Mouse (Mus musculus): ENCODE data around the gene Dqx1. TPM values are rescaled to one million over a fixed set of nuclear protein-coding genes. Genes with fewer than 3 reads are reported as not detected.
A peak's percentile ranks its signal among the peaks of the same experiment; 100 is the strongest.

Gene Dqx1
- polyA plus RNA-seq, 1 experiment from 2014 or later, result 24.0 TPM

DNA sequence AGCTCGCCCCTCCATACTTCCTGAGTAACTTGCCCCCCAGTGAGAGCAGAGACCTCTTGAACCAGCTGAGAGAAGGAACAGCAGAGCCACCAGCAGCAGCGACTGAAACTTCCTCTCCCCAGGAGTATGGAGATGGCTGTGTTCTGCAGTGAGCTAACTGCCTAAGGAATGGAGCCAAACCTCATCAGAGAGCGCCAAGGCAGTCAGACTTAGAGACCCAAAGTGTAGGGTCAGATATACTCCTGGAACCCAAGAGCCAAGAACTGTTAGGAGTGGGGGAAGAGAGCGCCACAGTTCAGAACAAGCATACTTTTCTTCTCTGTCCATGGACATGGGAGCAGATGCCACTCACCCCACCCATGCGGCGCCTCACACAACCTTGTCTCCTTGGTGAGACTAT, 8.8 kb downstream of the Dqx1 start:
- 38% methylated on average over 6 of the region's 6 CpGs for WGBS
- Histone ChIP-seq H3K9ac (ENCODE audit: low read depth, low read length) (no peak overlapping the region), H3K4me2 (ENCODE audit: low read depth, low read length) (no peak overlapping the region), H3K36me3 (ENCODE audit: control insufficient read depth, insufficient read depth, low read length) (no peaks in the 10 kb centered on the region), H3K27me3 (replicated peaks; ENCODE audit: control insufficient read depth, insufficient read depth, low read length) (peaks cover 86% of the 10 kb centered on the region), H3K9me3 (ENCODE audit: control insufficient read depth, low read length) (no peaks in the 10 kb centered on the region), H3K4me1 (ENCODE audit: control insufficient read depth, insufficient read depth, low read length) (peaks cover 12% of the 10 kb centered on the region), H3K27ac (ENCODE audit: low read length) (no peak overlapping the region), H3K4me3 (ENCODE audit: low read length) (no peak overlapping the region)
- ATAC-seq, result no peak

DNA sequence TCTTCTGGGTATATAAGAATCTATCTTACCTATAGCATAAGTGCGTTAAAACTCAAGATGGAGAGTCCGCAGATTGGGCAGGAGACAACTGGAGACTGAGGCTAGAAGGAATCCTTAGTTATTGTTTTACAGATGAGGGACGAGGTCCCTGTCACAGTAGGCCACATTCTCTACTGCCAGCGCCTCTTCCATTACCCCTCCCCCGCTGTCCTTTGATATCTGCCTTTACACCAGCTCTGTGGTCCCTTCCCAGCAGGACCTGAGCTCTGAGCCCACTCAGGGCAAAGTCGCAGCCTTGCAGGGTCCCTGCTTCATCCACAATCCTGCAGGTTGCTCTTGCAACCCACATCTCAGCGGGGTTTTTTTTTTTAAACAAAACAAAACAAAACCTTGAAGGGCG, 10.6 kb downstream of the Dqx1 start:
- Histone ChIP-seq H3K27me3 (replicated peaks; ENCODE audit: control insufficient read depth, insufficient read depth, low read length) (peaks cover 90% of the 10 kb centered on the region), H3K4me1 (ENCODE audit: control insufficient read depth, insufficient read depth, low read length) (peaks cover 14% of the 10 kb centered on the region), H3K9me3 (ENCODE audit: control insufficient read depth, low read length) (no peaks in the 10 kb centered on the region), H3K4me3 (ENCODE audit: low read length) (peak overlapping the region; percentile 41), H3K4me2 (ENCODE audit: low read depth, low read length) (peak overlapping the region; percentile 47; the same call in 1 of the 2 replicates), H3K36me3 (ENCODE audit: control insufficient read depth, insufficient read depth, low read length) (no peaks in the 10 kb centered on the region), H3K9ac (ENCODE audit: low read depth, low read length) (0 out of 2 replicates have a peak overlapping the region, but pooled peaks have one; percentile 32), H3K27ac (ENCODE audit: low read length) (no peak overlapping the region)
- ATAC-seq, result no peak
- WGBS, result 10% methylated on average over 8 of the region's 8 CpGs

DNA sequence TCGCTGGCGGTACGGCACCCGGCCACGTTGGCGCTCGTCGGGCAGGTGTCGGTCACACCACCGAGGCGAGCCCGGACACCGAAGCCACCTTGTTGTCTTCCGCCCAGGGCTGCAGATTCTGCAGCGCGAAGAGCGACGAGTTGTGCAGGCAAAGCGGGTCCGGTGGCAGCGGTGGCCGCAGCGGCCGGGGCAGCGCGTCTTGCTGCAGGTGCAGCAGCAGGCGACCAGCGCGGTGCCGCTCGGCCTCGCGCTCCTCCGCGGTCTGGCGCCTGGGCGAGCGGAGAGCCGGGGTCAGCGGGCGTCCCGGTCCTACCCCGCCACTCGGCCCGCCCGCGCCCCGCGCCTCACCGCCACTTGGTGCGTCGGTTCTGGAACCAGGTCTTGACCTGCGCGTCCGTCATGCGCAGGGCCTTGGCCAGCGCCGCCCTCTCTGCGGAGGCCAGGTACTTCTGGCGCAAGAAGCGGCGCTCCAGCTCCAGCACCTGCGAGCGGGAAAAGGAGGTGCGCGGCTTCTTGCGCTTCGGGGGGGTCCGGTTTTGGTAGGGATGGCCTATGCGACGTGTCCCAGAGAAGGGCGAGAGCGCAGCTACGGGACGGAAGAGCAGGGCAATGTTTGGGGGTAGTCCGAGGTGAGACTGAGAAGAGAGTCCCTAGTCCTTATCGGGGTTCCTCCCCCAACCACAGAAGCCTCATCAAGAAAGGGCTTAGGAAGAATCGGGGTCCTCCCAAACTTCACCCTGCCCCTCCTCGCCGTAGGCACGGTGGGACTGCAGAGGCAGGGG, 11.3 kb downstream of the Dqx1 start:
- ATAC-seq, result no peak; the same call in 1 of the 2 replicates
- H3K27me3 ChIP-seq (replicated peaks; ENCODE audit: control insufficient read depth, insufficient read depth, low read length), result peaks cover 91% of the 10 kb centered on the region

DNA sequence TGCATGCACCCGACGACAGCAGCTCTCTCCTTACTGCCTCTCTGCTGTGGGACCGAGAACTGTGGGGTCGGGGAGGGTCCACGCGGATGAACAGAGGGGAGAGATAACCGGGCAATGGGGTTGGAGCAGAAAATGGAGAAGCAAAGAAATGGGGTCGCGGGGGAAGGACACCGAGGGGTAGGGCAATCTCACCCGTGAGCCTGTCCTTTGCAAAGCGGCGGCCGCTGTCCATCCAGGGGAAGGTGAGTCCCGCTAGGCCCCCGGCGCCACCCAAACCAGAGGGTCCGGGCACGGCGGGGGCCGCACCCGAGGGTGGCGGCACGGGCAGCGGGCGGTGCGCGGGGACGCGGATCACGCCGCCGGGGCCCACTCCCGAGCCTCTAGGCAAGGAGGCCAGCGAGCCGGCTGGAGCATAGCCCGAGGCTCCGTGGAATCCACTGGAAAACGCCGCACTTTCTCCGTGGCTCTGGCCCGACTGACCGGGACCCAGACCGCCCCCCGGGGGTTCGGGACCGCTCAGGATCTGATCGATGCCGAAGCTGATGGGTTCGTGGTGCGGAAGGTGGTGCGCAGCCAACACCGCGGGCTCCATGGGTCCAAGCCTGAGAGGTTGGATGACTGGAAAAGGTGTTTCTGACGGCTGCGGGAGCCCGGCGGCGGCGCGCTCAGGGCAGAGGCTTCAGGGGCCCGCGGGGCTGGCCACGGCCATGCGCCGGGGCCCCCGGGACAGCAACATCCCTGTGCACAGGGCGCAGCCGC, 12.0 kb downstream of the Dqx1 start:
- Histone ChIP-seq H3K27ac (ENCODE audit: low read length) (no peak overlapping the region), H3K4me2 (ENCODE audit: low read depth, low read length) (peak overlapping the region; percentile 47), H3K27me3 (replicated peaks; ENCODE audit: control insufficient read depth, insufficient read depth, low read length) (peaks cover 89% of the 10 kb centered on the region), H3K4me1 (ENCODE audit: control insufficient read depth, insufficient read depth, low read length) (peaks cover 14% of the 10 kb centered on the region), H3K9me3 (ENCODE audit: control insufficient read depth, low read length) (no peaks in the 10 kb centered on the region), H3K9ac (ENCODE audit: low read depth, low read length) (peak overlapping the region; percentile 52), H3K4me3 (ENCODE audit: low read length) (peak overlapping the region; percentile 41), H3K36me3 (ENCODE audit: control insufficient read depth, insufficient read depth, low read length) (no peaks in the 10 kb centered on the region)
- peak; percentile 5; the same call in 1 of the 2 replicates for ATAC-seq
- WGBS, result 1% methylated on average over 66 of the region's 69 CpGs

More for the DNA sequence above, 11.3 kb downstream of the Dqx1 start:
- H3K36me3 ChIP-seq (ENCODE audit: control insufficient read depth, insufficient read depth, low read length), result no peaks in the 10 kb centered on the region
- H3K4me3 ChIP-seq (ENCODE audit: low read length), result peak overlapping the region; percentile 41
- H3K27ac ChIP-seq (ENCODE audit: low read length), result no peak overlapping the region
- no peaks in the 10 kb centered on the region for H3K9me3 ChIP-seq (ENCODE audit: control insufficient read depth, low read length)
- peaks cover 14% of the 10 kb centered on the region for H3K4me1 ChIP-seq (ENCODE audit: control insufficient read depth, insufficient read depth, low read length)
- peak overlapping the region; percentile 47 for H3K4me2 ChIP-seq (ENCODE audit: low read depth, low read length)
- peak overlapping the region; percentile 32; the same call in 1 of the 2 replicates for H3K9ac ChIP-seq (ENCODE audit: low read depth, low read length)
- WGBS, result under 1% methylated on average over 81 of the region's 81 CpGs

DNA sequence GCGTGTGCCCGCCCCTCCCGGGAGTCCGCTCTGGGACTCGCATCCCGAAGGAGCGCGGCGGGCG, 12.4 kb downstream of the Dqx1 start, which contains the start of gene Tlx2:
Tlx2 (minus strand) TSS at position 47 of the 64 bp plus-strand sequence.
- H3K4me2 ChIP-seq (ENCODE audit: low read depth, low read length), result peak within 1 kb of the TSS; percentile 47
- WGBS, result 0% methylated on average over 10 of the region's 10 CpGs

DNA sequence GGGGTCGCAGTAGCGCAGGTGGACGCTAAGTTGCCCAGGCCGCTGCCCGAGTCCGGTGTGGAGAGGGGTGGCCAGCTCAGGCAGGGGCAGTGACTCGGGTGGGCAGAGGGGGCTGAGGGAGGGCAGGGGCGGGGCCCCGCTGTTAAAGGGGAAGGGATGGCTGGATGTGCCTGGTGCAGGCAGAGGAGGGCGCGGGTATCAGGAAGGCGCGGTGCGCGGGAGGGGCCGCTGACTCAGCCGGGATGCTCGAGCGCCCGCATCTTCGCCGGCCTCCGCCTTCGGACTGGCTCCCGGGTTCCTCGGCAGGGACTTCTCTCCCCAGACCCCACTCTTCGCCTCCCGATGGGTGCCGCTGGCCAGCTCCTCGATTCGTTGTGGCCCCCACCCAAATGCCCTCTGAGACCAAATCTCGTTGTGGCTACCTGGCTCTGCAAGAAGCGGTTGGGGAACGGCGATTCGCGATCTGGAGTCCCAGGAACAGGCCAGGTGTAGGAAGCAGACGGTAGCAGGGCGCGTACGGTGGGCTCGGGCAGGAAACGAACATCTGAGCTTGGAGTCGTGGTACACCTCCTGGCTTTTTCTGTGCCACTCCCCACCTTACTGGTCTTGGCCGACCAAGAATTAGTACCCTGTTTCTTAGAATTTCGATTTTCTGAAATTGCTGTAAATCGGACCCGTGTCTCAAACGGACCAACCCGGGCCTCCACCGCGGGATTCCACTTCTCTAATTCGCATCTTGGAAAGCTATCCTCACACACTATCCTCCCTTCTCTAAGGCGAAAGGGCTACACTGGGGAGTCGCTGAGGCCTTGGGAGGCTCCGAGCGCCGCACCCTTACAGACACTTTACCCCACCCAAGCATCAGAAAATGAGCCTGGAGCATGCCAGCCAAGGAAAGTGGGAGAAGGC, 12.9 kb downstream of the Dqx1 start:
- H3K27me3 ChIP-seq (replicated peaks; ENCODE audit: control insufficient read depth, insufficient read depth, low read length), result peaks cover 89% of the 10 kb centered on the region
- H3K9me3 ChIP-seq (ENCODE audit: control insufficient read depth, low read length), result no peaks in the 10 kb centered on the region
- H3K27ac ChIP-seq (ENCODE audit: low read length), result peak overlapping the region; percentile 27
- H3K4me1 ChIP-seq (ENCODE audit: control insufficient read depth, insufficient read depth, low read length), result peaks cover 14% of the 10 kb centered on the region
- peak; percentile 43 for ATAC-seq
- H3K4me3 ChIP-seq (ENCODE audit: low read length), result peak overlapping the region; percentile 41
- H3K36me3 ChIP-seq (ENCODE audit: control insufficient read depth, insufficient read depth, low read length), result no peaks in the 10 kb centered on the region
- no peak overlapping the region for H3K9ac ChIP-seq (ENCODE audit: low read depth, low read length)
- WGBS, result under 1% methylated on average over 53 of the region's 58 CpGs
- H3K4me2 ChIP-seq (ENCODE audit: low read depth, low read length), result peak overlapping the region; percentile 22; the same call in 1 of the 2 replicates

More for the DNA sequence above, 12.4 kb downstream of the Dqx1 start, which contains the start of gene Tlx2:
- peak within 1 kb of the TSS; percentile 27 for H3K27ac ChIP-seq (ENCODE audit: low read length)
- H3K27me3 ChIP-seq (replicated peaks; ENCODE audit: control insufficient read depth, insufficient read depth, low read length), result peaks cover 87% of the 10 kb centered on the region
- peak within 1 kb of the TSS; percentile 41 for H3K4me3 ChIP-seq (ENCODE audit: low read length)
- H3K9me3 ChIP-seq (ENCODE audit: control insufficient read depth, low read length), result no peaks in the 10 kb centered on the region
- H3K4me1 ChIP-seq (ENCODE audit: control insufficient read depth, insufficient read depth, low read length), result peaks cover 14% of the 10 kb centered on the region
- no peak for ATAC-seq
- H3K9ac ChIP-seq (ENCODE audit: low read depth, low read length), result peak within 1 kb of the TSS; percentile 52
- H3K36me3 ChIP-seq (ENCODE audit: control insufficient read depth, insufficient read depth, low read length), result no peaks in the 10 kb centered on the region

DNA sequence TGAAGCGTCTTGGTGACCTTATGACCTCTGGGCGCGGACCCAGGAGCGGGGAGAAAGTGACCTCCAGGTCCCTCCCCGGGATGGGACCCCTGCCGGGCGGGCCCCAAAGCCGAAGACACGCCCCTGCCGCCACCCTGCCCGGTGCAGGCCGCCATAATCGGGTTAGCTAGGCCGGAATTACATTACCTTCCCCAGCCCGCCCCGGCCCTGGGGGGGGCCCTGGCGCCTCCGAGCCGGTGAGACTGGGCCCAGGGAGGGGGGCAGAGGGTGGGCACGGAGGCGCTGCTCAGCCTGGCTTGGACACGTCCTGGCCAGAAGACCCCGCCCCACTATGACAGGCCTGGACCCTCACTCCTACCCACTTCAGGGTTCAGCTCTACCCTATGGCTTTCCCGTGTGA, 13.6 kb downstream of the Dqx1 start:
- 0 out of 2 replicates have a peak overlapping the region, but pooled peaks have one; percentile 22 for H3K4me2 ChIP-seq (ENCODE audit: low read depth, low read length)
- H3K27ac ChIP-seq (ENCODE audit: low read length), result peak overlapping the region; percentile 14; the same call in 1 of the 2 replicates
- no peaks in the 10 kb centered on the region for H3K36me3 ChIP-seq (ENCODE audit: control insufficient read depth, insufficient read depth, low read length)
- peak overlapping the region; percentile 41 for H3K4me3 ChIP-seq (ENCODE audit: low read length)
- peaks cover 89% of the 10 kb centered on the region for H3K27me3 ChIP-seq (replicated peaks; ENCODE audit: control insufficient read depth, insufficient read depth, low read length)
- no peaks in the 10 kb centered on the region for H3K9me3 ChIP-seq (ENCODE audit: control insufficient read depth, low read length)
- H3K9ac ChIP-seq (ENCODE audit: low read depth, low read length), result no peak overlapping the region
- peak; percentile 52 for ATAC-seq
- 1% methylated on average over 23 of the region's 24 CpGs for WGBS
- H3K4me1 ChIP-seq (ENCODE audit: control insufficient read depth, insufficient read depth, low read length), result peaks cover 14% of the 10 kb centered on the region

DNA sequence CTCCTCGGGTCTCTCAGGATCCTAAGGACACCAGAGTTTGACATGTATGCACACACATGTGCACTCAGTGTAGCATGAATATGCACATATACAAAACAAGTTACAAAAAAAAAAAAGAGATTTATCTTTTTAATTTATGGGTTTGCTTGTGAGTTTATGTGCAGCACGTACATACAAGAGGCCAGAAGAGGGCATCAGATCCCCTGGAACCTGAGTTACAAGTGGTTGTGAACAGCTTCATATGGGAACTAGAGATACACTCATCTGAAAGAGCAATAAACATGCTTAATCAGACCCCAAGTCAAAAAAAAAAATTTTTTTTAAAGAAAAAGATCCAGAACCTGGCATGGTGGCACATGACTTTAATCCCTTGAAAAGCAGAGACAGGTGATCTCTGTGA, 17.3 kb downstream of the Dqx1 start:
- ATAC-seq, result no peak
- Histone ChIP-seq H3K9ac (ENCODE audit: low read depth, low read length) (no peak overlapping the region), H3K4me1 (ENCODE audit: control insufficient read depth, insufficient read depth, low read length) (peaks cover 19% of the 10 kb centered on the region), H3K36me3 (ENCODE audit: control insufficient read depth, insufficient read depth, low read length) (no peaks in the 10 kb centered on the region), H3K4me3 (ENCODE audit: low read length) (no peak overlapping the region), H3K4me2 (ENCODE audit: low read depth, low read length) (no peak overlapping the region), H3K9me3 (ENCODE audit: control insufficient read depth, low read length) (no peaks in the 10 kb centered on the region), H3K27me3 (replicated peaks; ENCODE audit: control insufficient read depth, insufficient read depth, low read length) (peaks cover 54% of the 10 kb centered on the region), H3K27ac (ENCODE audit: low read length) (no peak overlapping the region)
- WGBS, result 13% methylated on average over 2 of the region's 2 CpGs

Measured in intestine, embryonic 16.5 days (tissue).